Mouse (Mus musculus) frontal cortex, postnatal 36 days (tissue): ENCODE measurements around the gene Nos1ap.
A peak's percentile ranks its signal among the peaks of the same experiment; 100 is the strongest.

Experiments used
- DNase-seq, 2 experiments: peaks; one replicate each; pipeline ENCODE4 v3.0.0; 2022; ENCODE audit warnings: low spot score in 2 of 2

Nos1ap gene

GRCm38 (mm10) chr1:170299496-170299895 lies 290.2 kb downstream of the Nos1ap start:
- no peak for DNase-seq

- DNase-seq = no peak
Measured at GRCm38 (mm10) chr1:170294786-170295570, 294.7 kb downstream of the Nos1ap start.

- DNase-seq = no peak
Measured at GRCm38 (mm10) chr1:170293257-170293656, 296.4 kb downstream of the Nos1ap start.

GRCm38 (mm10) chr1:170292239-170292951 lies 297.3 kb downstream of the Nos1ap start:
- DNase-seq = peak in 1 of 2 experiments; percentile 75

- DNase-seq = no peak
Measured at GRCm38 (mm10) chr1:170282415-170283129, 307.1 kb downstream of the Nos1ap start.

GRCm38 (mm10) chr1:170277016-170277415 lies 312.6 kb downstream of the Nos1ap start, which contains the start of gene Sh2d1b1:
Gene Sh2d1b1 (plus strand): TSS chr1:170277320.
- no peak for DNase-seq

GRCm38 (mm10) chr1:170273252-170273651 lies 316.4 kb downstream of the Nos1ap start:
- DNase-seq = no peak

GRCm38 (mm10) chr1:170270696-170271095 lies 319.0 kb downstream of the Nos1ap start:
- DNase-seq = no peak

- no peak for DNase-seq
Measured at GRCm38 (mm10) chr1:170270281-170270680, 319.4 kb downstream of the Nos1ap start.

GRCm38 (mm10) chr1:170255560-170255910 lies 334.1 kb downstream of the Nos1ap start:
- peak; percentile 85 to 88 for DNase-seq

- no peak for DNase-seq
Measured at GRCm38 (mm10) chr1:170254893-170255559, 334.6 kb downstream of the Nos1ap start.
